Mouse (Mus musculus) erythroblast, embryonic 14.5 days (primary cell): Measurements from ENCODE around the gene Nfib.

Source experiments
- GATA1 ChIP-seq: IDR thresholded peaks from 2 replicates; pipeline ENCODE4 v1.6.1; 2012; ENCODE audit warnings: low read length, inconsistent platforms, mixed read lengths
- TAL1 ChIP-seq: IDR thresholded peaks from 3 replicates; pipeline ENCODE4 v1.6.1; 2012; ENCODE audit warnings: low read length, inconsistent platforms, mixed read lengths

- no peak for TF ChIP-seq TAL1
- TF ChIP-seq GATA1: no peak
These were observed 289.7 kb downstream of the Nfib start for GRCm38 (mm10) chr4:82415817-82416216.
